13 mouse cellular contexts compared by ENCODE assay signal in genomic region chr1:51566170-51566649, GRCm38 (mm10).
A peak's percentile ranks its signal among the peaks of the same experiment; 100 is the strongest.
DNase-seq lines count a peak whose midpoint lies in the region; ATAC-seq lines count a peak whose summit lies in the region.
"Had no signal": no experiment of that assay in that cellular context is flagged by ENCODE, and none has a peak within 500 bp of the region (broad histone marks: within the 10 kb centered on the region; RNA-seq: fewer than 3 reads in every experiment).

No protein-coding gene starts in this region.

- ATAC-seq in megakaryocyte progenitor cell, adult 5-6 weeks (replicated peaks; ENCODE audit: poor library complexity) = peak; percentile 90
- ATAC-seq: forebrain, postnatal 0 days had no signal

- peak; percentile 38 for DNase-seq in layer of hippocampus, adult 11-12 months (ENCODE audit: low spot score)
- DNase-seq in layer of hippocampus, postnatal 25 days (ENCODE audit: extremely low spot score in 1 of 2, low spot score in 1 of 2) = no peak
- peak; percentile 61 for DNase-seq in cerebellum, adult 9-10 months
- DNase-seq in layer of hippocampus, adult 9-10 months (ENCODE audit: low spot score) = peak; percentile 37
- no peak for DNase-seq in retina, postnatal 1 day
- DNase-seq in right cerebral cortex, postnatal 10 days (ENCODE audit: low spot score in 2 of 2) = no peak
- DNase-seq: adrenal gland, postnatal 10 days; forebrain, postnatal 0 days; heart, adult 11 months; heart, postnatal 4 days; kidney, postnatal 25 days; lung, embryonic 14.5 days had no signal

Comparison
In these comparisons a context has a peak if more than half of its experiments do, and no peak if none do; other contexts are left out.
1. DNase-seq: peak in layer of hippocampus, adult 11-12 months (single experiment), cerebellum, adult 9-10 months (single experiment) and layer of hippocampus, adult 9-10 months (single experiment); none in layer of hippocampus, postnatal 25 days (0 of 2), retina, postnatal 1 day (single experiment) and right cerebral cortex, postnatal 10 days (0 of 2).